Mouse (Mus musculus) frontal cortex, adult 2 months (tissue): ENCODE results near the gene Plekha5. TPM values are rescaled to one million over a fixed set of nuclear protein-coding genes. Genes with fewer than 3 reads are reported as not detected.

ENCODE experiments used
- DNase-seq, 2 experiments: peaks; one replicate each; pipeline ENCODE4 v3.0.0; 2022; ENCODE audit warnings: low spot score in 1 of 2; ENCODE audit errors: extremely low spot score in 1 of 2
- polyA plus RNA-seq: library from polyadenylated mRNA; depleted of rRNA; stranded (reverse); fragments of >200 nt; gene quantifications from 2 replicates; pipeline ENCODE4 v1.2.3, GENCODE M21; 2012; rRNA removed

Plekha5 gene
- polyA plus RNA-seq, 1 experiment = 156 TPM

DNA sequence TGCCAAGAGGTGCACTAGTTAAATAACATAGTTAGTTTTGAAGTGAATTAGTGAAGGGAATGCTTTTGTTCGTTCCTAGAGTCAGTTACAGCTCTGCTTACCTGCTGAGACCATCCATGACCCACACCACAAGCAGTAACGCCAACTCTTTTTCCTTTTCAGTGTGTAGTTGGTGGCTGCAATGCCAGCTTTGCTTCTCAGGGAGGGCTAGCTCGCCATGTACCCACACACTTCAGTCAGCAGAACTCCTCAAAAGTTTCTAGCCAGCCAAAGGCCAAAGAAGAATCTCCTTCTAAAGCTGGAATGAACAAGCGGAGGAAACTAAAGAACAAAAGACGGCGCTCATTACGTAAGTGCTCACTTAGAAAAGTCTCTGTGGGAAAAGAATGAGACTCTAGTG, 218.2 kb downstream of the Plekha5 start:
- DNase-seq = no peak

DNA sequence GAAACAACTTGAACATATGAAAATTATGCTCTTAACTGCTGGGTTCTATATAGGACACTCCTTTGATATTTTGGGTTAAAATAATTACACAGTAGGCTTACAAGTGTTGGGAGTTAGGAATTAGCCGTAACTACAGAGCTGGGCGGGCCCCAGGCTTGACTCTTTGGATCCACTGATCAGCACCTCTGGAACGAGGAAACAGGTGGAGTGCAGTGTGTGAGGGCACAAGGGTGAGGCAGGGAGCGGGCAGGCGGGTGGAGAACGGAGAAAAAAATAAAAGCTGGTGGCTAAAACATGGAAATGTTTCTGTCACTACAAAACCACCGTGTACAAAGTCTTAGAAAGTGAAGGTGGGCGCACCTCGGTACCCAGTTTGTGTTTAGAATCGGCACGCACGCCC, 218.8 kb downstream of the Plekha5 start:
- no peak for DNase-seq

DNA sequence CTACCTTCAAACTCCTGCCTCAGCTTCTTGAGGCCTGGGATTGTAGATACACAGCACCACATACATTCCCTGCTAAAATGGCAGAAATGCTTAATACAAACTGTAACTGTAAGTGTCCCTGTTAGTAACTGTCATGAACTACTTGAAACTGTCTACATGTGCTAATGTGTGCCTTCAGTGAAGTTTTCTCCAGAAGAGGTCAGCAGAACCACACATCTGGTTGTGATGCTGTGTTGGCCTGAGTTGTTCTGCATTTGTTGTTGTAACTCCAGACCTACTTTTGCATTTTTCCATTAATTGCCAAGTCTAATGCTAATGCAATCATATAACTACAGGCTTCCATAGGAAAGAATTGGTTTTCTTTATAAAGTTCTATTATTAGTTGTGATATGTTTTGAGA, 222.1 kb downstream of the Plekha5 start:
- DNase-seq = no peak

Other genes with a start within 250 kb of the Plekha5 start
- 40.7 and 42.1 TPM in 2 replicates for gene Aebp2, start 198.6 kb downstream of the Plekha5 start, polyA plus RNA-seq